Mouse (Mus musculus) limb, embryonic 10.5 days (tissue): ENCODE measurements around the gene Aff3. TPM values are rescaled to one million over a fixed set of nuclear protein-coding genes. Genes with fewer than 3 reads are reported as not detected.
A peak's percentile ranks its signal among the peaks of the same experiment; 100 is the strongest.

Experiments used
- DNase-seq: peaks from one replicate; pipeline ENCODE4 v3.0.0-alpha.2; 2017; ENCODE audit warnings: low spot score
- H3K27ac ChIP-seq: fragments of 300-500 bp; sonication (generic); 2 replicates; pipeline ENCODE4 v1.5.1; 2016; ENCODE audit warnings: mild to moderate bottlenecking
- H3K27me3 ChIP-seq: fragments of 300-500 bp; sonication (generic); 2 replicates; pipeline ENCODE4 v1.6.1; 2016; ENCODE audit warnings: low read depth, mild to moderate bottlenecking; ENCODE audit not compliant: poor library complexity, severe bottlenecking
- H3K36me3 ChIP-seq: fragments of 300-500 bp; sonication (generic); 2 replicates; pipeline ENCODE4 v1.6.1; 2016; ENCODE audit warnings: mild to moderate bottlenecking, moderate library complexity
- H3K4me1 ChIP-seq: fragments of 300-500 bp; sonication (generic); 2 replicates; pipeline ENCODE4 v1.6.1; 2016
- H3K4me3 ChIP-seq: fragments of 300-500 bp; sonication (generic); 2 replicates; pipeline ENCODE4 v1.5.1; 2016; ENCODE audit warnings: mild to moderate bottlenecking, moderate library complexity
- H3K9me3 ChIP-seq: fragments of 300-500 bp; sonication (generic); replicated peaks from 2 replicates; pipeline ENCODE4 v1.6.1; 2016; ENCODE audit warnings: mild to moderate bottlenecking
- WGBS: fragments of 180-500 bp; shearing (Covaris S2); methylation state at CpG from one replicate; pipeline ENCODE4 v1.1.7; 2016; 5-methylcytosine and 5-hydroxymethylcytosine counted together
- polyA plus RNA-seq: library from polyadenylated mRNA; unstranded; fragments of >200 nt; fragmentation: Nextera tagmentation; extraction: Ambion mirVana; gene quantifications from 2 replicates; pipeline ENCODE4 v1.2.1, GENCODE M21; 2016

Gene Aff3
- polyA plus RNA-seq, 1 experiment from 2014 or later: 38.8 TPM

GRCm38 (mm10) chr1:38642288-38642687, 22.5 kb downstream of the Aff3 start:
- Histone ChIP-seq H3K36me3 (no peaks in the 10 kb centered on the region), H3K4me3 (no peak overlapping the region), H3K27ac (peak overlapping the region; percentile 37; the same call in 1 of the 2 replicates), H3K9me3 (no peaks in the 10 kb centered on the region), H3K4me1 (peaks cover 32% of the 10 kb centered on the region), H3K27me3 (no peaks in the 10 kb centered on the region)
- DNase-seq: no peak
- 43% methylated on average over 4 of the region's 4 CpGs for WGBS

DNA sequence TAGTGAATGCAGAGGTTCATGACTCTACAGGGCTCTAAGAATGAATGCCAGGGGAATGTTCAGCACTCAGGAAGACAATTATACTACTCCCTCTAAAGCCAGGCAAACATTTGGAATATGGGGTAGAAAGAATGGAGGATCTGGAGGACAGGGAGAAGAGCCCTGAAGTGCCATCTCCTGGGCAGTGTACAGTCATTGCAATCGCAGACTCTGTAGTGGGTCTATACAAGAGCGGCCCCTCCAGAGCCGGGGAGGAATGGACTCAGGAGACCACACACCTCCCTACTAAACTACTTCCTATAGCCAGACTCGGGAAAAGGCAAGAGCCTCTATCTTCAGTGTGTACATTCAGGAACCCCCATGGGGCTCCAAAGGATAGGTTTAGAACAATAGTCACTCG, 25.1 kb downstream of the Aff3 start:
- no peaks in the 10 kb centered on the region for H3K27me3 ChIP-seq
- peaks cover 53% of the 10 kb centered on the region for H3K4me1 ChIP-seq
- H3K4me3 ChIP-seq: no peak overlapping the region
- DNase-seq: no peak
- H3K27ac ChIP-seq: no peak overlapping the region
- 83% methylated on average over 5 of the region's 5 CpGs for WGBS
- no peaks in the 10 kb centered on the region for H3K36me3 ChIP-seq
- no peaks in the 10 kb centered on the region for H3K9me3 ChIP-seq

DNA sequence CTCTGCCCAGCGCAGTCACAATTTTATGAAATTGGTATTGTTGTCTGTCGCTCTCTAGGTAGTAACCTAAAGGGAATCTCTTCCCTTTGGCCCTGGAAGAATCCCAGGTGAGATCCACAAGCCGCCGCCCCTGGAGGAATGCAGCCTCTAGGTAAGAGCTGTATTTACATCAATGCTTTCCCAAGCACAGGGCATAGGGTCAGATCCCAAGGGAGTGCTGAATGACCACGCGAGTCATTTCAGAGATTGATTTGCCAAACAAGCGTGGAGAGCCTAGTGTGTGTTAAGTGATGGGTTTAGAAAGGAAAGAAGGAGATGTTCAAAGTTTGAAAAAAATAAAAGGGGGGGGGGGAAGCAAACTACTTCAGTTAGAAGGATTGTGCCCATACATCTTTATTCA, 29.2 kb downstream of the Aff3 start:
- Histone ChIP-seq H3K4me1 (peaks cover 68% of the 10 kb centered on the region), H3K27ac (peak overlapping the region; percentile 38), H3K36me3 (no peaks in the 10 kb centered on the region), H3K4me3 (no peak overlapping the region), H3K9me3 (no peaks in the 10 kb centered on the region), H3K27me3 (no peaks in the 10 kb centered on the region)
- no peak for DNase-seq
- WGBS: 57% methylated on average over 7 of the region's 7 CpGs

DNA sequence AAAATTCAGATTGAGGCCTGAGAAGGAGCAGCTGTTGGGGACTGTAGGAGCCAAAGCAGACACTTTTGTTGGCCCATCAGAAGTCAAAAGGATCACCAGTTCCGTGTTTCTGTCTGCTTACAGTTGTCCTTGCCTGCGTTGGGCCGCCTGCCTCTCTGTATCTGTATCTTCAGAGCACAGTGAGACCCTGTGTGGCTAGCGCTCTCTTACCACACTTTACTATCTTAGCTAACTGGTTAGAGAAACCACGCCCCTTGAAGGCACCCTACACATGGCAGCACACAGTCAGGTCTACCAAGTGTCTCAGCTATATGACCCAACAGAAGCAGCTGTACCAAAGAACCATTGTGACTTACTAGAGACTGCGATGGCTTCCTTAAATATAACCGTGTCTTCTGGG, 30.7 kb downstream of the Aff3 start:
- H3K36me3 ChIP-seq: no peaks in the 10 kb centered on the region
- 0 out of 2 replicates have a peak overlapping the region, but pooled peaks have one; percentile 69 for H3K27ac ChIP-seq
- no peak for DNase-seq
- no peak overlapping the region for H3K4me3 ChIP-seq
- WGBS: 88% methylated on average over 7 of the region's 7 CpGs
- H3K27me3 ChIP-seq: no peaks in the 10 kb centered on the region
- no peaks in the 10 kb centered on the region for H3K9me3 ChIP-seq
- peaks cover 81% of the 10 kb centered on the region for H3K4me1 ChIP-seq

DNA sequence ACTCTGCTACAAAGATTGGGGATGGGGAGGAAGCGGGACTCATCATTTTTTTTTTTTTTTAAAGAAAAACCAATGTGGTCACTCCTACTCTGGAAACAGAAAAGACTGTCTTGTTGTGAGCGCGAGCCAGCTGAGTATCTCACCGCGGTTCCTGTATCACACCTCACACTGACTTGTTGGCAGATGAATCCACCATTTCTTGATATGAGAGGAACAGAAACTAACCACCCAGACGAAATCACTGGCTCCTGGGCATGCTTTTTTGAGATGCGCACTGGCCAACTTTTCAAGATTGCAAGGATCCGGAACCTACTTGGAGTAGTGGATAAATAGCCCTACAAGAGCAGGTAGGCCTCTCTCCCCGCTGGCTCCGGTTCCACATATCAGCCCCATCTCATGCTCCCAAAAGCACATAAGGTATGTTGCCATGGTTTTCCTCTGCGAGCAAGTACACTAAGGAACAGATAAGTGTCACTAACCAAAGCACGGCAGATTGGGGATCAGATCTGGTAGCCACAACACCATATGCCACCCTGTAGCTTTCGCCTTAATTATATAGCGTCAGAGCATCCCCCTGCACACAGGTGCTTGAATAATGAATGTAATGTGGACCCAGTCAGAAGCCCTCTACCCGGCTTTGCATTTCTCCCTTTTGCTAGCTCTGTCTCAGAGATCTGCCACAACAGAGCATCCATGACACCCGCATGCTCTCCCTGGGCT, 32.1 kb downstream of the Aff3 start:
- 70% methylated on average over 16 of the region's 16 CpGs for WGBS
- H3K4me3 ChIP-seq: no peak overlapping the region

GRCm38 (mm10) chr1:38631501-38632279, 33.1 kb downstream of the Aff3 start:
- WGBS: 3% methylated on average over 7 of the region's 7 CpGs
- H3K27me3 ChIP-seq: no peaks in the 10 kb centered on the region
- peak overlapping the region; percentile 4; the same call in 1 of the 2 replicates for H3K4me3 ChIP-seq
- DNase-seq: peak; percentile 61
- no peaks in the 10 kb centered on the region for H3K36me3 ChIP-seq
- H3K9me3 ChIP-seq: no peaks in the 10 kb centered on the region
- peaks cover 88% of the 10 kb centered on the region for H3K4me1 ChIP-seq
- H3K27ac ChIP-seq: peak overlapping the region; percentile 76

More for the DNA sequence above, 32.1 kb downstream of the Aff3 start:
- Histone ChIP-seq H3K36me3 (no peaks in the 10 kb centered on the region), H3K4me1 (peaks cover 96% of the 10 kb centered on the region), H3K27ac (peak overlapping the region; percentile 69), H3K9me3 (no peaks in the 10 kb centered on the region), H3K27me3 (no peaks in the 10 kb centered on the region)
- no peak for DNase-seq

- WGBS: 21% methylated on average over 11 of the region's 11 CpGs
- Histone ChIP-seq H3K27me3 (no peaks in the 10 kb centered on the region), H3K9me3 (no peaks in the 10 kb centered on the region), H3K4me3 (peak overlapping the region; percentile 22), H3K36me3 (peaks cover 3% of the 10 kb centered on the region; the same call in 1 of the 2 replicates), H3K4me1 (peaks cover 83% of the 10 kb centered on the region), H3K27ac (peak overlapping the region; percentile 100)
- peak; percentile 60 for DNase-seq
These were observed 35.7 kb downstream of the Aff3 start for GRCm38 (mm10) chr1:38628901-38629585.

- WGBS: 25% methylated on average over 8 of the region's 8 CpGs
- peak overlapping the region; percentile 98 for H3K4me3 ChIP-seq
- H3K27ac ChIP-seq: peak overlapping the region; percentile 100
- no peaks in the 10 kb centered on the region for H3K27me3 ChIP-seq
- DNase-seq: peak; percentile 61
- H3K9me3 ChIP-seq: no peaks in the 10 kb centered on the region
- peaks cover 83% of the 10 kb centered on the region for H3K4me1 ChIP-seq
- H3K36me3 ChIP-seq: peaks cover 8% of the 10 kb centered on the region
These were observed 36.3 kb downstream of the Aff3 start for GRCm38 (mm10) chr1:38628426-38628825.

DNA sequence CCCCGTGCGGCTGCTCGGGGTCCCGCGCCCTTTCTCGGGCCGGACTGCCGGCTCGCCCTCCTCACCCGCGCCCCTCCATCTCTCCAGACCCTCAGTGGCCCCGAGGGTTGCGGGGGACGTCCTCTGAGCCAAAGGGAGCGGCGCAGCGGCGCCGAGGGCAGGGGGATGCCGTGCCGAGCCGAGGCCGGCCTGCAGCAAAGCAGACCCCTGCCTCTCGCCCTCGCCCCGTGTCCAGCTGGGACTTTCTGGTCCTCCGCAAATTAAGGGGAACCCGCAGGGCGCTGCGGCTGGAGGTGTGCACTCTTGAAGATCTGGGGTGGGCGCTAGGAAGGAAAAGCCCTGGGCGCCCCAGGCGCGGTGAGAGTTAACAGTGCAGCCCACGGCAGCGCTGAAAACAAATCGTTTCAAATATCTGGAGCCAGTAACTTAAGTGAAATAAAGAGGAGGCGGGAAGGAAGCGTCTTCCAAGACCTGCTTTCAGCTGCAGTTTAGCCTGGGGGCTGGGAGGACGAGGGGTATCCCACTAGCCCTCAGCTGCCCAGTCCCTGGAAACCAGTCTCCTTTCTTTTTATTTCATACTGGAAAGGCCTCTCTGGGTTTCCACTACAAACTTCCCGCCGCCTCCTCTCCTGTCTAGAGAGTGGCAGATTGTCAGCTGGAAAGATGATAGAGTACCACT, 36.9 kb downstream of the Aff3 start:
- Histone ChIP-seq H3K9me3 (no peaks in the 10 kb centered on the region), H3K4me1 (peaks cover 81% of the 10 kb centered on the region), H3K27me3 (no peaks in the 10 kb centered on the region), H3K27ac (peak overlapping the region; percentile 100), H3K4me3 (peak overlapping the region; percentile 98), H3K36me3 (peaks cover 12% of the 10 kb centered on the region)
- WGBS: under 1% methylated on average over 42 of the region's 42 CpGs
- peak; percentile 78 for DNase-seq

DNA sequence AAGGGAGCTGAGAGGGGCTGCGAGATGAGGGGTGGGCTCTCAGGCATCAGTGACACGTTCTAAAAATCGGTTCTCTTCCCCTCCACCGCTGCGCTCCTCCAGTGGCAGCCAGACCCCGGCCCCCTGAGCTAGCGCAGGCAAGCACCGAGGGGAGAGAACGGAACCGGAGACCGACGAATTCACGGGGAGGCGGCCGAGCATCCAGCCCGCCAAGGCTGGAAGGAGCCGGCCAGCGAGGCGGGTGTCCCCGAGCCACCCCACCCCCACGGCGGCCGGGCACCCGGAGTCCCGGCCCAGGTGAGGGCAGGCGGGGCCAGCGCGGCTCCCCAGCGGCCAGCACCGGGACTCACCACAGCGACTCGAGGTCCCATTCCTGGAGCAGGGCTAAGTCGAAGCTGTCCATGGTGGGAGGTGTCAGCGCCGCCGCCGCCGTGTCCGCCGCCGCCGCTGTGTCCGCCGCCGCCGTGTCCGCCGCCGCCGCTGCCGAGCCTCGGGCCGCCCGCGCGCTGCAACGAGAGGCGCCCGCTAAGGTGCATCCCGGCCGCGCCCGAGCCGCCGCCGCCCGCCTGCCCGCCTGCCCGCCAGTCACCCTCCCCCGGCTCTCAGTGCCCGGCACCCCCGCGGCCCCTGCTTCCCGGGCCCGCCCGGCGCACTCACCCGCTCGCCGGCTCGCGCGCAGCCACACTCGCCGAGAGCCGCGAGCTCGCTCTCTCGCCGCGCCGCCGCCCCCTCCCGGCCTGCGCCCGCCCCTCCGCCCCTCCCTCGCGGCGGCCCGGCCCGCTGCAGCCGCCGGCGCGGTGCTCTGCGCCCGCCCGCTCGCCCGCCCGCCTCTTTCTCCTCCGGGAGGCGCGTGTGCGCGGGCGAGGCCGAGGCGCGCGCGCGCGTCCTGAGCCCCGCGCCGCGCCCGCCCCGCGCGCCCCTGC, 37.8 kb downstream of the Aff3 start:
- WGBS: 4% methylated on average over 99 of the region's 133 CpGs
- H3K27me3 ChIP-seq: no peaks in the 10 kb centered on the region
- H3K4me3 ChIP-seq: peak overlapping the region; percentile 98
- H3K27ac ChIP-seq: peak overlapping the region; percentile 100
- H3K9me3 ChIP-seq: no peaks in the 10 kb centered on the region
- peak; percentile 76 for DNase-seq
- H3K36me3 ChIP-seq: peaks cover 18% of the 10 kb centered on the region
- peaks cover 74% of the 10 kb centered on the region for H3K4me1 ChIP-seq

GRCm38 (mm10) chr1:38626388-38626738, 38.4 kb downstream of the Aff3 start:
- 1% methylated on average over 10 of the region's 10 CpGs for WGBS
- H3K27me3 ChIP-seq: no peaks in the 10 kb centered on the region

More at GRCm38 (mm10) chr1:38626388-38626738, 38.4 kb downstream of the Aff3 start:
- peaks cover 24% of the 10 kb centered on the region for H3K36me3 ChIP-seq
- peaks cover 68% of the 10 kb centered on the region for H3K4me1 ChIP-seq
- peak overlapping the region; percentile 100 for H3K27ac ChIP-seq
- peak; percentile 60 for DNase-seq
- H3K4me3 ChIP-seq: peak overlapping the region; percentile 98
- H3K9me3 ChIP-seq: no peaks in the 10 kb centered on the region
